Mouse (Mus musculus): ENCODE data around the gene Bcl2l12. TPM values are rescaled to one million over a fixed set of nuclear protein-coding genes. Genes with fewer than 3 reads are reported as not detected.

Gene Bcl2l12
- polyA plus RNA-seq, 1 experiment from 2014 or later = 23.0 TPM

DNA sequence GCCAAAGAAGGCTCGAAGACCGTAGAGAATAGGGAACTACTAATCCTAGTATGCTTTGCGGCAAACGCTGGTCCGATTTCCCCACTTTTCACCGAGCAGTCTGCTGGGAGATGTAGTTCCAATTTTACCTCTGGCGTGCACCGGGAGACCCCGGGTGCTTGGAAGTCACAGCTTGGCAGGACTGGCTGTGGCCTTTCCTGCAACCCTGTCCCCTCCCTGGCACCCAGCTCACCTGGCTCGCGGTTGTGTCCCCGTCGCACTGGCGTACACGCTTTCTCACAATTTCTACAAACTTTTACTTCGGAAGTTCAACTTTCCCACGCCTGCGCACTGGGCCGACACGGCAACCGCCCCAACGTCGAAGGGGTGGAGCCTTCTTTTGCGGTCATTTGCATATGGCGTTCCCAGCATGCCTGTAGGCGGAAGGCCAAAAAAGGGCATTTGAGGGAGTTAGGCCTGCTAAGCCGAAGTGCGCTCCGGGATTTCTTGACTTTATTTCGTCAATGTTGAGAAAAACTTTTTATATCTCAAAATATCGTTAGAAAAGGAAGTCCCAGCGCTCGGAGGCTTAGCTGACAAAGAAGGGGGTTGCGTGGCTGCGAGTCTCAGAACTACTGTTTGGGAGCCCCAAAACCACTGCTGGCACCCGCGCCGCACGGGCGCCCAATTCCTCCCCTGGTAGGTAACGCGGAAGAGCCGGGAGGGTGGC lies 1.1 kb downstream of the Bcl2l12 start, which contains the start of gene Irf3:
Irf3 (plus strand) TSS at position 418 of the 709 bp plus-strand sequence.
- Histone ChIP-seq H3K4me1 (replicated peaks; ENCODE audit: control insufficient read depth, insufficient read depth) (peaks cover 8% of the 10 kb centered on the region), H3K4me3 (ENCODE audit: low read depth, low read length) (peak within 1 kb of the TSS; percentile 67), H3K9ac (ENCODE audit: low read length) (peak within 1 kb of the TSS; percentile 84), H3K27ac (replicated peaks) (peak within 1 kb of the TSS; percentile 95), H3K27me3 (ENCODE audit: control insufficient read depth, insufficient read depth, low read length) (no peaks in the 10 kb centered on the region), H3K36me3 (ENCODE audit: control insufficient read depth, insufficient read depth, low read length) (peaks cover 14% of the 10 kb centered on the region), H3K4me2 (replicated peaks; ENCODE audit: low read depth) (peak within 1 kb of the TSS; percentile 79), H3K9me3 (ENCODE audit: control insufficient read depth, low read length) (no peaks in the 10 kb centered on the region)
- ATAC-seq (ENCODE audit: low FRiP score, low TSS enrichment) = peak; percentile 92
- TF ChIP-seq CTCF (IDR thresholded peaks at IDR 0.05; ENCODE audit: low read depth) (no peak), EP300 (optimal IDR thresholded peaks at IDR 0.05) (no peak)
- WGBS = under 1% methylated on average over 43 of the region's 43 CpGs
- peak; percentile 97 for DNase-seq (ENCODE audit: low spot score)

DNA sequence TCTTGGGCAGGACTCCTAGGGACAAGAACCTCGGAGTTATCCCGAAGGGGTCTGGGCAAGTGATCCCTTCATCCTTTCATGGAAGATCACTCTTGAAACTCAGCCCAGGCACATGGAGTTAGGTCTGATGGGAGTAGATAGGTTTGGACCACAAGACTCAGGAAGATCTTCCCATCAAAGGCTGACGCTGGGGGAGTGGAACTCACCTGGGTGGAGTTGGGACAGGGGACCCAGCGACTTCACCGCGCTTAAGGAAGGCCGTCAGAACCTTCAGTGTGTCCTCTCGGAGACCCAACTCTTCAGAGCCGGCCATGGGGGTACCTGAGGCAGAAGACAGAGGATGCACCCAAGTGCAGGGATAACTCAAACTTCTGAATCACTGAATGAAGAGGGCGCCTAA lies 1.8 kb downstream of the Bcl2l12 start:
- H3K4me2 ChIP-seq (replicated peaks; ENCODE audit: low read depth) = peak overlapping the region; percentile 79
- DNase-seq (ENCODE audit: low spot score) = no peak
- WGBS = 8% methylated on average over 10 of the region's 10 CpGs
- H3K4me1 ChIP-seq (replicated peaks; ENCODE audit: control insufficient read depth, insufficient read depth) = peaks cover 8% of the 10 kb centered on the region
- H3K27me3 ChIP-seq (ENCODE audit: control insufficient read depth, insufficient read depth, low read length) = no peaks in the 10 kb centered on the region
- peak overlapping the region; percentile 67 for H3K4me3 ChIP-seq (ENCODE audit: low read depth, low read length)
- H3K9ac ChIP-seq (ENCODE audit: low read length) = peak overlapping the region; percentile 74
- peaks cover 8% of the 10 kb centered on the region; the same call in 1 of the 2 replicates for H3K36me3 ChIP-seq (ENCODE audit: control insufficient read depth, insufficient read depth, low read length)
- no peak for ATAC-seq (ENCODE audit: low FRiP score, low TSS enrichment)
- H3K27ac ChIP-seq (replicated peaks) = peak overlapping the region; percentile 56
- TF ChIP-seq EP300 (optimal IDR thresholded peaks at IDR 0.05) (no peak), CTCF (IDR thresholded peaks at IDR 0.05; ENCODE audit: low read depth) (no peak)
- no peaks in the 10 kb centered on the region for H3K9me3 ChIP-seq (ENCODE audit: control insufficient read depth, low read length)

DNA sequence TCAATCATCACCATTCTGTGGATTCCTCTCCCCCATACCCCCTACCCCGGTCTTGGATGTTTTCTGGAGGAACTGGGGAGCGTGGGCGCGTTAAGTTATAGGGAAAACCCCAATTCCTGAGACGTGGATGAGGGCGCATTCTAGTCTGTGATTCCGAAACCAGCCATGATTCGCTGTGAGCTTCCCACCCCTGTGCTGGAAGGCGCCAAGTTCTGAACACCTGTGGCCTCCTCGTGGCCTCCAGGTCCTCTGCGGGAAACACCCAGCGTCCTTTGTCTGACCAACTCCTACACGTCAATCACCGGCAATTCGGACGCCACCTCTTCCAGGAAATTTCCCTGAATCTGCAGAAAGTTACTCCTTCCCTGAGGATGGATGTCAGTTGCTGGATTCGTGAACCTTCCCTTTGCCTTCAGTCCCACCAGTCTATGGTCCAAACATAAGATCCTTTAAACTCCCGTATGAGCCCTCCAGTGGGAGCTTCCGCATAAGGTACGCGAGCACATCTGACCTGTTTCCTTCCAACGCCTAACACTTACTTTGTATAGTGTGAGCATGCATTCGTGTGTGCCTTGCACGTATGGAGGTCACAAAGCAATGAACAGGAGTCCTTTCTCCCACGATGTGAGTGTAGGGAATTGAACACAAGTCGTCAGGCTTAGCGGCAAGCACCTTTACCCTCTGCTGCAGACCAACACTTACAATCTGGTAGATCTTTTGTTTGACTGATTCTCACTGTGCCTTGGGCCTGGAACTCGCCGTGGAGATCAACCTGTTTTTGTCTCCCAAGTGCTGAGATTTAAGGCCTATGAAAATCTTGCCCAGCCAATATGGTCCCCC lies 11.4 kb downstream of the Bcl2l12 start:
- no peak for DNase-seq (ENCODE audit: low spot score)
- Histone ChIP-seq H3K27me3 (ENCODE audit: control insufficient read depth, insufficient read depth, low read length) (no peaks in the 10 kb centered on the region), H3K36me3 (ENCODE audit: control insufficient read depth, insufficient read depth, low read length) (peaks cover 3% of the 10 kb centered on the region; the same call in 1 of the 2 replicates), H3K4me2 (replicated peaks; ENCODE audit: low read depth) (peak overlapping the region; percentile 53), H3K4me3 (ENCODE audit: low read depth, low read length) (peak overlapping the region; percentile 51), H3K9me3 (ENCODE audit: control insufficient read depth, low read length) (no peaks in the 10 kb centered on the region), H3K9ac (ENCODE audit: low read length) (peak overlapping the region; percentile 67), H3K4me1 (replicated peaks; ENCODE audit: control insufficient read depth, insufficient read depth) (no peaks in the 10 kb centered on the region), H3K27ac (replicated peaks) (peak overlapping the region; percentile 82)
- TF ChIP-seq EP300 (optimal IDR thresholded peaks at IDR 0.05) = no peak
- TF ChIP-seq CTCF (IDR thresholded peaks at IDR 0.05; ENCODE audit: low read depth) = no peak
- peak; percentile 53 for ATAC-seq (ENCODE audit: low FRiP score, low TSS enrichment)
- WGBS = under 1% methylated on average over 29 of the region's 29 CpGs

DNA sequence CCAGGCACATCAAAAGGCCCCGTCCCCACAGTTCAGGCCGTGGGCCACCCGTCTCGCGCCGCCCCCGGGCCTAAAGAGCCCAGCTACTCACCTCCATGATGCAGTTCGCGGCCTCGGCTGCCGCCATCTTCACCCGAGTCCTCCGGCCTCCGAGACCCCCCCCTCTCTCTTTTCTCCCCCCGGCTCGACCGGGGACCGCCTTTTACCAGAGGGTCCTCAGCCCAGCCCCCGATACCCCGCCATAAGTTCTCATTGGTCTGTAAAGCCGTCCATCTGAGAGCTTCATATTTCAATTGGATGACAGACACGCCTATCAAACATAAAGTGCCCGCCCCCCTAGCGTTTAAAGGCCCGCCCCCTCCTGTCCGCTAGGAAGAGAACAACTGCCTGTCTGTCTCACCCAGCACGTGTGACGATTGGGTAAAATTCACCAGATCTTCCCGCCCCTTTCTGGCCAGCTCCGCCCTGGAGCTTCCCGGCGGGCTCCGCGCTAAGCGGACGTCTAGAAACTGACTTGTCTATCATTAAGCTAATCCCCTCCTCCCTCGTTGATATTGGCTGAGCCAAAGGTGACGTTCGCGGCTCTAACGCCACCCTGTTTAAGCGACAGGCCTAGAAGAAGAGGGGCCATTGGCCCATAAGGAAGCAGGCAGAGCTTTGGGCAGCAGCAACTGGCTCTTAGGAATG lies 12.2 kb downstream of the Bcl2l12 start, which contains the start of gene Prmt1:
Prmt1 (minus strand) TSS at position 377 of the 687 bp plus-strand sequence.
- Histone ChIP-seq H3K9me3 (ENCODE audit: control insufficient read depth, low read length) (no peaks in the 10 kb centered on the region), H3K9ac (ENCODE audit: low read length) (peak within 1 kb of the TSS; percentile 93), H3K4me2 (replicated peaks; ENCODE audit: low read depth) (peak within 1 kb of the TSS; percentile 86), H3K4me3 (ENCODE audit: low read depth, low read length) (peak within 1 kb of the TSS; percentile 90), H3K27ac (replicated peaks) (peak within 1 kb of the TSS; percentile 96), H3K4me1 (replicated peaks; ENCODE audit: control insufficient read depth, insufficient read depth) (no peaks in the 10 kb centered on the region), H3K27me3 (ENCODE audit: control insufficient read depth, insufficient read depth, low read length) (no peaks in the 10 kb centered on the region), H3K36me3 (ENCODE audit: control insufficient read depth, insufficient read depth, low read length) (peaks cover 11% of the 10 kb centered on the region)
- WGBS = under 1% methylated on average over 42 of the region's 42 CpGs
- DNase-seq (ENCODE audit: low spot score) (peak; percentile 98), ATAC-seq (ENCODE audit: low FRiP score, low TSS enrichment) (peak; percentile 97)
- no peak for TF ChIP-seq CTCF (IDR thresholded peaks at IDR 0.05; ENCODE audit: low read depth)
- peak; percentile 90 for TF ChIP-seq EP300 (optimal IDR thresholded peaks at IDR 0.05)

DNA sequence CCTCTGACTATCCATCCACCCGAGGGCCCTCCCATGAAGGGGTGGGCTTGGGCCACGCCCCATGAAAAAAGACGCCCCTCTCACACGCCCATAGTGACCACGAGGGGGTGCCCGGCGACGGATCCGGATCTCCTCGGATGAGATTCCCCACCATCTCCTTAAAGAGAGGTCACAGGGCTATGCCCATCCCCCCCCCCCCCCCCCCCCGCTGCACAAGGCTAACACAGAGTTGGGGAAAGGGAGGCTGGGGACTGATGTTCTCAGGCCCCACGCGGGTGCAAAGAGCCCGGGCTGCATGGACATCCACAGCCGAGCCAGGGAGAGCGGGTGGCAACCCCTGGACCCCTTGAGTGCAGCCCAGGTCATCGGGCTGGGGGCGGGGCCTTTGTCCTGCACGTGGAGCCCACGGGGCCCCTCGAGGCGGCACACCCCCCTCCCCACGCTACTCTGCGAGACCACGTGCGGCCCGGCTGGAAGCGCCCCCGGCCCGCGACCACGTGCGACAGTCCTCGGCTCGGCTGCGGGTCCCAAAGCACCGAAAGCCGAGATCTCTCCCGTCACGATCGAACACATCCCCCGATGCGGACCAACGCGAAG lies 12.8 kb downstream of the Bcl2l12 start:
- H3K27me3 ChIP-seq (ENCODE audit: control insufficient read depth, insufficient read depth, low read length) = no peaks in the 10 kb centered on the region
- H3K4me3 ChIP-seq (ENCODE audit: low read depth, low read length) = peak overlapping the region; percentile 90
- H3K36me3 ChIP-seq (ENCODE audit: control insufficient read depth, insufficient read depth, low read length) = peaks cover 15% of the 10 kb centered on the region
- H3K4me2 ChIP-seq (replicated peaks; ENCODE audit: low read depth) = peak overlapping the region; percentile 86
- H3K27ac ChIP-seq (replicated peaks) = peak overlapping the region; percentile 96
- DNase-seq (ENCODE audit: low spot score) (peak; percentile 75), ATAC-seq (ENCODE audit: low FRiP score, low TSS enrichment) (no peak)
- peak overlapping the region; percentile 93 for H3K9ac ChIP-seq (ENCODE audit: low read length)
- WGBS = under 1% methylated on average over 38 of the region's 45 CpGs
- H3K9me3 ChIP-seq (ENCODE audit: control insufficient read depth, low read length) = no peaks in the 10 kb centered on the region
- no peaks in the 10 kb centered on the region for H3K4me1 ChIP-seq (replicated peaks; ENCODE audit: control insufficient read depth, insufficient read depth)
- TF ChIP-seq CTCF (IDR thresholded peaks at IDR 0.05; ENCODE audit: low read depth) (peak; percentile 62), EP300 (optimal IDR thresholded peaks at IDR 0.05) (no peak)
